Mouse (Mus musculus) midbrain, embryonic 16.5 days (tissue): ENCODE data around the gene Abca4. TPM values are rescaled to one million over a fixed set of nuclear protein-coding genes. Genes with fewer than 3 reads are reported as not detected.

Experiments
- ATAC-seq: fragments of 200-750 bp; cut with Nextera tagmentation; 2 replicates; pipeline ENCODE4 v1.8.0; 2017; ENCODE audit warnings: moderate TSS enrichment
- H3K27ac ChIP-seq: fragments of 300-500 bp; sonication (generic); 2 replicates; pipeline ENCODE4 v1.5.1; 2014; ENCODE audit warnings: mild to moderate bottlenecking, low read length, mixed read lengths
- H3K27me3 ChIP-seq: fragments of 300-500 bp; sonication (generic); 2 replicates; pipeline ENCODE4 v1.6.1; 2014; ENCODE audit warnings: low read depth, low read length, mixed read lengths; ENCODE audit not compliant: control insufficient read depth, insufficient read depth
- H3K36me3 ChIP-seq: fragments of 300-500 bp; sonication (generic); 2 replicates; pipeline ENCODE4 v1.6.1; 2014; ENCODE audit warnings: mild to moderate bottlenecking, low read length, moderate library complexity, mixed read lengths; ENCODE audit not compliant: control insufficient read depth, insufficient read depth
- H3K4me1 ChIP-seq: fragments of 300-500 bp; sonication (generic); 2 replicates; pipeline ENCODE4 v1.6.1; 2014; ENCODE audit warnings: mild to moderate bottlenecking, low read length, mixed read lengths; ENCODE audit not compliant: control insufficient read depth, insufficient read depth
- H3K4me2 ChIP-seq: fragments of 300-500 bp; sonication (generic); 2 replicates; pipeline ENCODE4 v1.6.1; 2014; ENCODE audit warnings: mild to moderate bottlenecking, low read length, mixed read lengths
- H3K4me3 ChIP-seq: fragments of 300-500 bp; sonication (generic); 2 replicates; pipeline ENCODE4 v1.5.1; 2014; ENCODE audit warnings: low read depth, mild to moderate bottlenecking, low read length, moderate library complexity, mixed read lengths
- H3K9ac ChIP-seq: fragments of 300-500 bp; sonication (generic); 2 replicates; pipeline ENCODE4 v1.6.1; 2014; ENCODE audit warnings: low read depth, low read length, mixed read lengths
- H3K9me3 ChIP-seq: fragments of 300-500 bp; sonication (generic); replicated peaks from 2 replicates; pipeline ENCODE4 v1.6.1; 2014; ENCODE audit warnings: mild to moderate bottlenecking, low read length, mixed read lengths; ENCODE audit not compliant: control insufficient read depth, poor library complexity, severe bottlenecking
- WGBS: fragments of 180-500 bp; shearing (Covaris S2); extraction: QIAGEN DNeasy Blood & Tissue Kit; methylation state at CpG from one replicate; pipeline ENCODE4 v1.1.7; 2014; 5-methylcytosine and 5-hydroxymethylcytosine counted together
- polyA plus RNA-seq: library from polyadenylated mRNA; unstranded; fragments of >200 nt; fragmentation: Nextera tagmentation; extraction: Ambion mirVana; gene quantifications from 2 replicates; pipeline ENCODE4 v1.2.1, GENCODE M21; 2015

The Abca4 gene
- polyA plus RNA-seq, 1 experiment from 2014 or later, result 0.93 TPM

DNA sequence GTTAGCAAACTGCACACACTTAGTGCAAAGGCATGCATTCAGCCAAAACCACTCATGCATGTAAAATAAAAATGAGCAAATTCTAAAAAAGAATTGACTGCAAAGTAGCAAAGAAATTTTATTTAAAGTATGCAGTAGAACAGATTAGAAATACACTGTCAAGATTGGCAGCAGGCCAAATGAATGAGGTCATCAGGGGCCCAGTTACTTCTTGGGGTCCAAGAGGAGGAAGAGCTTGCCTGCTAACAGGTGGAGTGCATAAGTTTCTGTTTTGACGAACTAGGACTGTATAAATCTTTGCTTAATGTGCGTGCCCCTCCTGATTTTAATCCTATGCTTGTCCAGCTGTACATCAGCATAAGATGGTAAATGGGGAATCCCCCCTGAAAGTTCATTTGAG, 109.8 kb downstream of the Abca4 start:
- Histone ChIP-seq H3K9ac (no peak overlapping the region), H3K4me1 (no peaks in the 10 kb centered on the region), H3K27me3 (no peaks in the 10 kb centered on the region), H3K27ac (no peak overlapping the region), H3K4me3 (no peak overlapping the region), H3K36me3 (no peaks in the 10 kb centered on the region), H3K4me2 (no peak overlapping the region), H3K9me3 (no peaks in the 10 kb centered on the region)
- no peak for ATAC-seq
- WGBS, result 79% methylated on average over 2 of the region's 2 CpGs

DNA sequence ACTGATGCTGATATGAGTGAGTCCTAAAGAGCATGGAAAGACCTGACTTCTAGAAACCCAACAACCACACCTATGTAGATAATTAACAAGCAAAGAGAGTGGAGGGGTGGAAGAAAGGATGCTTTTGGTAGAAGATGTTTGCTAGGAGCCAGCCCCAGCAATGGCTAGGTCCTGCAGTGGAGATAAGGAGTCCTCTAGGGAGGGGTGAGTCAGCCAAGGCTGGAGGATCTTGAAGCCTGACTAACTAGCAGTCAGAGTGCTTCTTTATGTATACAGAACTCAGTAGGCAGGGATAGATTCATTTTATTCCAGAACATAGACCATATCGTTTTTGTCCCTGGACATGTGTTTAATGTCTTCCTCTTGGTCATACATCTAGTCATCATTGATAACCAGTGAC, 115.2 kb downstream of the Abca4 start:
- Histone ChIP-seq H3K4me2 (no peak overlapping the region), H3K9ac (no peak overlapping the region), H3K4me3 (no peak overlapping the region), H3K9me3 (no peaks in the 10 kb centered on the region), H3K27ac (no peak overlapping the region), H3K4me1 (no peaks in the 10 kb centered on the region), H3K27me3 (no peaks in the 10 kb centered on the region), H3K36me3 (no peaks in the 10 kb centered on the region)
- no peak for ATAC-seq
- 89% methylated on average over 1 of the region's 1 CpGs for WGBS

DNA sequence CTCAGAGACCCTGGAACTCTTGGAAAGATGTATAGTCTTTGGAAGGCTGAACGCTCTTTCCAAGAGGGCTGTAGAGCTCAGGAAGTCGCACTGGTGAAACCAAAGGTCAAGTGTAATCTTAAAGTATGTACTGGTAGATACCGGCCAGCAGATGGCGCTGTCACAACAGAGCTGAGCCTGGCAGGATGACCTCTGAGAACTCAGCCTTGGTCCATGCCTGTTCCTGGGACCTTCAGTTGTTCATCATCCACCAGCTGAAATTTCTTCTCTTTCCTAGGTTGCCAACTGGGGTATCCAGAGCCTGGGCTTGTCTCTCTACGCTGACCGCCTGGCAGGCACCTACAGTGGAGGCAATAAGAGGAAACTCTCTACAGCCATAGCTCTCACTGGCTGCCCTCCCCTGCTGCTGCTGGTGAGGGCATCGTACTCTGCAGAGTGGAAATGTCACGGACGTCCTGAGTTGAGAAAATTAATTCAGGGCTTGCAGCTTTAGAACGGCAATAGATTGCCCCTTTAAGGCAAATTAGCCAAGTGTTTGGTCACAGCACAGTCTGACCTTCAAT, 125.5 kb downstream of the Abca4 start:
- Histone ChIP-seq H3K36me3 (no peaks in the 10 kb centered on the region), H3K4me2 (no peak overlapping the region), H3K9ac (no peak overlapping the region), H3K9me3 (no peaks in the 10 kb centered on the region), H3K27me3 (no peaks in the 10 kb centered on the region), H3K4me1 (no peaks in the 10 kb centered on the region), H3K4me3 (no peak overlapping the region), H3K27ac (no peak overlapping the region)
- no peak for ATAC-seq
- 41% methylated on average over 10 of the region's 10 CpGs for WGBS

DNA sequence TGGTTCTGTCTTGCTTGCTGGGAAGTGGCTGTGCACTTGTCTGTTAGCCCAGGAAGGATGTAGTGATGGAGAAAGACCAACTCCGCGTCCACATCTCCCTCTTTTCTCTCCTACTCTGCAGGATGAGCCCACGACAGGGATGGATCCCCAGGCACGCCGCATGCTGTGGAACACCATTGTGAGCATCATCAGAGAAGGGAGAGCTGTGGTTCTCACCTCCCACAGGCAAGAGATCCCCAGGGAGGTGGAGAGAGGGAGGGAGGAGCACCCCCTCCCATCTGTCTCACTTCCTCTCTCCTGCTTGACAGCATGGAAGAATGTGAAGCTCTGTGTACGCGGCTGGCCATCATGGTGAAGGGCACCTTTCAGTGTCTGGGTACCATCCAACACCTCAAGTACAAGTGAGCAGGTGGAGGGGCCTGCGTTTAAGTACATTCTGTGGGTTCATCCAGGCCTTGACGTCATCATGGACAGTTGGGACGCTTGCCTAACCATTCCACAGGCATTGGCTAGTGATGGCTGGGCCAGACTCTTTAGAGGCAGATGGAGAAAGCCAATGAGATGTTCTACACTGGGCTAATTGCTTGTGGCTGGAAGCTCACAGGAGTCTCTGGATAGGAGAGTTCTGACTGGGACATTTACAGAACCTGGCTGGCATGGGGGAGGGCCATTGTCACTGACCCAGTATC, 126.5 kb downstream of the Abca4 start:
- Histone ChIP-seq H3K9me3 (no peaks in the 10 kb centered on the region), H3K36me3 (no peaks in the 10 kb centered on the region), H3K9ac (no peak overlapping the region), H3K4me1 (no peaks in the 10 kb centered on the region), H3K27ac (no peak overlapping the region), H3K4me3 (no peak overlapping the region), H3K27me3 (no peaks in the 10 kb centered on the region), H3K4me2 (no peak overlapping the region)
- WGBS, result 91% methylated on average over 10 of the region's 10 CpGs
- no peak for ATAC-seq

DNA sequence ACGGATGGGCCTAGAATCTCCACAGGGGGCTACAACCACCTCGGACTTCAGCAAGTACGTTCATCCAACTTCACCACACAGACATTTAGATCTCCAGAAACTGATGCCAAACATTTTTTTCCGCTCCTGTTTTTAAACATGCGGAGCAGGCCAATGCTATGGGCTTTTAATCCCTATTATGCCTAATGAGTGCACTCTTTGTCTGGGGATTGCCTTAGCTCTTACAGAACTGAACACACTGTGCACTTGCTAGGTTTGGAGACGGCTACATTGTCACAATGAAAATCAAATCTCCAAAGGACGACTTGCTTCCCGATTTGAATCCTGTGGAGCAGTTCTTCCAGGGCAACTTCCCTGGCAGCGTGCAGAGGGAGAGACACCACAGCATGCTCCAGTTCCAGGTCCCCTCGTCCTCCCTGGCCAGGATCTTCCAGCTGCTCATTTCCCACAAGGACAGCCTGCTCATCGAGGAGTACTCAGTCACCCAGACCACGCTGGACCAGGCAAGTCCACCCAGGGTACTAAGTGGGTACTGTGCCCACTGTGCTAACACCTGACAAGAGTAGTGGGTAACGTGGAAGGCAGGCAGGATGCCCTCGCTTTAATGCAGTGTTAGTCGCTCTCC, 129.4 kb downstream of the Abca4 start:
- no peak overlapping the region for H3K9ac ChIP-seq
- no peaks in the 10 kb centered on the region for H3K9me3 ChIP-seq
- H3K27me3 ChIP-seq, result no peaks in the 10 kb centered on the region
- H3K4me3 ChIP-seq, result no peak overlapping the region
- no peaks in the 10 kb centered on the region for H3K4me1 ChIP-seq
- no peak overlapping the region for H3K27ac ChIP-seq
- WGBS, result 33% methylated on average over 15 of the region's 15 CpGs
- ATAC-seq, result no peak
- H3K36me3 ChIP-seq, result no peaks in the 10 kb centered on the region
- no peak overlapping the region for H3K4me2 ChIP-seq

DNA sequence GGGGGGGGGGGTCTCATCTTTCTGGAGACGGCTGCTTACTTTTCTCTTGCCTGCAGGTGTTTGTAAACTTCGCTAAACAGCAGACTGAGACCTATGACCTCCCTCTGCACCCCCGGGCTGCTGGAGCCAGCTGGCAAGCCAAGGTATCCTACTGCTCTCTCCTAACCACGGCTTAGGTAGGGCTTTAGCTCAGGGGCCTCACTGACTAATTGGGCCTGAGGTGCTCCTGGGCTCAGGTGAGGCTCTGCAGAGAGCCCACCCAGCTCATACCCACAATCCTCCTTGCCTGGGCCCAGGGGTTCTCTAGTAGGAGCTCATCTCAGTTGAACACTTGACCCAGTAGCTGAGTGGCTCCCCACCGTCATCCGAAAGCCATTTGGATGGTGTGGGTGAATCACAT, 131.8 kb downstream of the Abca4 start:
- no peak for ATAC-seq
- H3K27me3 ChIP-seq, result no peaks in the 10 kb centered on the region
- H3K9me3 ChIP-seq, result no peaks in the 10 kb centered on the region
- H3K4me2 ChIP-seq, result no peak overlapping the region
- H3K4me3 ChIP-seq, result no peak overlapping the region
- H3K9ac ChIP-seq, result no peak overlapping the region
- no peaks in the 10 kb centered on the region for H3K4me1 ChIP-seq
- no peaks in the 10 kb centered on the region for H3K36me3 ChIP-seq
- WGBS, result 81% methylated on average over 6 of the region's 6 CpGs
- no peak overlapping the region for H3K27ac ChIP-seq

DNA sequence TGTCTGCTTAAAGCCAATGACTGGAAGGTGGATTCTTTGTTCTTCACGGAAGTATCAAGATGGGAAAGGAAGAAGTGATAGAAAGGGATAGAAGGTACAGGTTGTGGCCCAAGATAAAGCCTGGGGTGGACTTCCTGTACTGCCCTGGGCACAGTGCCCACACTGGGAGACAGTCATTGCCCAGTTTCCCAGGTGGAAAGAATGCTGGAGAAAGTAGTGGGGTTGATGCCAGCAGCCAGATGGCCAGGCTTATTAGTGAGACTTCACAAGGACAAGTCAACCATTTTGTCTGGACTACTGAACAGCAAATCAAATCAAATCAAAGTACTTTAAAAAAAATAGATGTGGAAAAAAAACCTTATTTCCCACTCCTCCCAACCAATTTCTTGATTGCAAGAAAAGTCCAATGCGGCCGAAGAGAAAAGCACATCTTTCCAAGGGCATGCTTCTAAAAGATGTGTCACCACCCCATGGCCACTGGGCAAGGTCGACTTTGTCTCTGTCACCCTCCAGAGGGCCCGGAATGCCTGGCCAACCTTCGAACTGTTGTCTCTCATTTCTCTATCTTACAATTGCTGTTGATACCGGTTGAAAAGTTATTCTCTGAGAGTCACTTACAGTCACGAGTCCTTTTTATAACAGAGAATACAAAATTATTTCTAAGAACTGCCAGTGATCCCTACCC, 132.6 kb downstream of the Abca4 start:
- WGBS, result 85% methylated on average over 8 of the region's 8 CpGs
- H3K4me2 ChIP-seq, result no peak overlapping the region
- no peak overlapping the region for H3K9ac ChIP-seq
- H3K27ac ChIP-seq, result no peak overlapping the region
- H3K4me1 ChIP-seq, result no peaks in the 10 kb centered on the region
- no peaks in the 10 kb centered on the region for H3K27me3 ChIP-seq
- no peak for ATAC-seq
- no peaks in the 10 kb centered on the region for H3K9me3 ChIP-seq
- no peaks in the 10 kb centered on the region for H3K36me3 ChIP-seq
- no peak overlapping the region for H3K4me3 ChIP-seq

DNA sequence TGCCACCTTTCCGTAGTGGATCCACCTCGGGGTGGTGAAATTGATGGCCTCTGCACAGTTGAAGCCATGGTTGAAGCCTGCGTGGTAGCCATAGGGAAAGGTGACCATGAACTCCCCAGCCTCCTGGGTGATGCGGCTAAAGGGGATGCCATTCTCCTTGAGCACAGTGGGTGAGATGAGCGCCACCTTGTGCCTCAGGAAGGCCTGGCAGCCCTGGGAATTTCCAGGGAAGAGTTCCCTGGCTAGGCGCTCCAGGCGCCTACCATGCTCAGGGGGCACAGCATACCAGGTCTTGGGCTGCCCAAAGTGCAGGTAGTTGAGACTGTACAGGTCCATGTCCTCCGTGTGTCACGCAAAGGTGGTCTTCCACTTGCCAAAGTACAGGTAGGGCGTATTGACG, 139.9 kb downstream of the Abca4 start:
- Histone ChIP-seq H3K27me3 (no peaks in the 10 kb centered on the region), H3K4me1 (no peaks in the 10 kb centered on the region), H3K4me2 (no peak overlapping the region), H3K36me3 (no peaks in the 10 kb centered on the region), H3K9ac (no peak overlapping the region), H3K27ac (no peak overlapping the region), H3K4me3 (no peak overlapping the region), H3K9me3 (no peaks in the 10 kb centered on the region)
- 55% methylated on average over 11 of the region's 11 CpGs for WGBS
- ATAC-seq, result no peak

DNA sequence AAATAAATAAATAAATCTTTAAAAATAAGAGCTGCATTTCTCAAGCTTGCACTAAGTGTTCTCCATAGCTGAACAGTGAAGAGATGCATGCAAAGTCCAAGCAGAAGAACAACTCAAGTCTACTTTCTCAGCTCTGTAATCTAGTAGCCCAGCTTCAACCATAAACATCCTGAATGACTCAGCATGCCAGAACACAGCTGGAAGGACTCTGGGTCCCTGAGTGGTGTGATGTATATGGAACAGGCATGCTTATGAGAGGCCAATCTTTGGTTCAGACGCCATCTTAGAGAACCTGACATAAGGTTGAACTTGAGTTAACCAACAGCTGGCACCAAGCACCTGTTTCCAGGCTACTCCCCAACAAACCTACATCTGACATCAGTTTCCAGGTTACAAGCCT, 142.7 kb downstream of the Abca4 start:
- Histone ChIP-seq H3K4me2 (no peak overlapping the region), H3K9ac (no peak overlapping the region), H3K36me3 (no peaks in the 10 kb centered on the region), H3K4me3 (no peak overlapping the region), H3K9me3 (no peaks in the 10 kb centered on the region), H3K4me1 (no peaks in the 10 kb centered on the region), H3K27me3 (no peaks in the 10 kb centered on the region), H3K27ac (no peak overlapping the region)
- ATAC-seq, result no peak
- WGBS, result 94% methylated on average over 1 of the region's 1 CpGs
